20 mouse cellular contexts compared by ENCODE assay signal in genomic region chr1:157705364-157705763, GRCm38 (mm10).
DNase-seq lines count a peak whose midpoint lies in the region; ATAC-seq and TF ChIP-seq lines count a peak whose summit lies in the region.
"Had no signal": no experiment of that assay in that cellular context is flagged by ENCODE, and none has a peak within 500 bp of the region (broad histone marks: within the 10 kb centered on the region; RNA-seq: fewer than 3 reads in every experiment).

No protein-coding gene starts in this region.

- H3K4me3 ChIP-seq in lung, embryonic 15.5 days = no peak overlapping the region
- H3K4me3 ChIP-seq in lung, adult 2 months (replicated peaks; ENCODE audit: extremely low read depth, low read depth, low read length) = no peak overlapping the region
- H3K4me3 ChIP-seq: embryonic facial prominence, embryonic 12.5 days; heart, adult 2 months; heart, embryonic 15.5 days; hindbrain, embryonic 10.5 days; hindbrain, embryonic 15.5 days had no signal

- H3K27me3 ChIP-seq in lung, embryonic 15.5 days = no peaks in the 10 kb centered on the region
- H3K27me3 ChIP-seq: embryonic facial prominence, embryonic 12.5 days; heart, embryonic 15.5 days; hindbrain, embryonic 15.5 days had no signal

- H3K27ac ChIP-seq in lung, embryonic 15.5 days = no peak overlapping the region
- H3K27ac ChIP-seq: embryonic facial prominence, embryonic 12.5 days; heart, adult 2 months; heart, embryonic 15.5 days; hindbrain, embryonic 10.5 days; hindbrain, embryonic 15.5 days had no signal

- no peaks in the 10 kb centered on the region for H3K36me3 ChIP-seq in lung, embryonic 15.5 days
- H3K36me3 ChIP-seq: embryonic facial prominence, embryonic 12.5 days; heart, embryonic 15.5 days; hindbrain, embryonic 10.5 days; hindbrain, embryonic 15.5 days had no signal

- peak; percentile 67 for DNase-seq in heart, adult 11 months
- no peak for DNase-seq in heart, postnatal 36 days
- no peak for DNase-seq in lung, adult 2 months
- DNase-seq in lung, postnatal 10 days = peak; percentile 10
- no peak for DNase-seq in neural tube, embryonic 10.5 days (ENCODE audit: extremely low spot score, low spot score)
- DNase-seq in thymus, postnatal 36 days = no peak
- DNase-seq: adrenal gland, postnatal 14 days; cerebellum, adult 18-20 months; cerebellum, adult 9-11 months; cerebellum, postnatal 36 days; gastrocnemius, postnatal 10 days; heart, adult 2 months; heart, postnatal 14 days had no signal

- H3K4me1 ChIP-seq in lung, embryonic 15.5 days = 0 out of 2 replicates have a peak, but pooled peaks cover 6% of the 10 kb centered on the region
- no peaks in the 10 kb centered on the region for H3K4me1 ChIP-seq in lung, adult 2 months (ENCODE audit: control insufficient read depth, insufficient read depth, low read length)
- H3K4me1 ChIP-seq: embryonic facial prominence, embryonic 12.5 days; heart, embryonic 15.5 days; hindbrain, embryonic 15.5 days had no signal

- ATAC-seq in lung, embryonic 15.5 days (ENCODE audit: borderline replicate concordance, extremely low read depth, low FRiP score, low TSS enrichment) = peak; percentile 86; the same call in 1 of the 2 replicates
- ATAC-seq: forebrain, embryonic 16.5 days had no signal

- TF ChIP-seq CTCF in lung, adult 2 months (IDR thresholded peaks at IDR 0.05; ENCODE audit: insufficient read depth, low read length) = no peak

- intact Hi-C loops in heart, postnatal 36 days (cut with DNase I) = no loop called here

- no peak overlapping the region for H3K9ac ChIP-seq in lung, embryonic 15.5 days
- H3K9ac ChIP-seq: embryonic facial prominence, embryonic 12.5 days; heart, embryonic 15.5 days; hindbrain, embryonic 15.5 days had no signal

- 46% methylated on average over 4 of the region's 4 CpGs for WGBS in lung, embryonic 15.5 days
- 50% methylated on average over 4 of the region's 4 CpGs for WGBS in lung, adult 2 months

- no peaks in the 10 kb centered on the region for H3K9me3 ChIP-seq in lung, embryonic 15.5 days
- H3K9me3 ChIP-seq: embryonic facial prominence, embryonic 12.5 days; heart, embryonic 15.5 days; hindbrain, embryonic 10.5 days; hindbrain, embryonic 15.5 days had no signal

- no peak overlapping the region for H3K4me2 ChIP-seq in lung, embryonic 15.5 days
- H3K4me2 ChIP-seq: embryonic facial prominence, embryonic 12.5 days; heart, embryonic 11.5 days; heart, embryonic 15.5 days; hindbrain, embryonic 15.5 days had no signal

- no peak for TF ChIP-seq POLR2A in lung, adult 2 months (IDR thresholded peaks at IDR 0.05; ENCODE audit: borderline replicate concordance, extremely low read depth, low read depth, low read length)

Comparison
In these comparisons a context has a peak if more than half of its experiments do, and no peak if none do; other contexts are left out.
1. DNase-seq: peak in heart, adult 11 months (single experiment) and lung, postnatal 10 days (single experiment); none in heart, postnatal 36 days (0 of 2), lung, adult 2 months (single experiment), neural tube, embryonic 10.5 days (single experiment) and thymus, postnatal 36 days (0 of 2).